Mouse (Mus musculus) brain, embryonic 14.5 days (tissue): Measurements from ENCODE around the gene Usp32.

Experiments
- CTCF ChIP-seq: fragments of 200-500 bp; IDR thresholded peaks from 2 replicates; pipeline ENCODE4 v1.5.1; 2012; ENCODE audit warnings: inconsistent platforms, mild to moderate bottlenecking, moderate library complexity, borderline replicate concordance; ENCODE audit not compliant: insufficient read depth, insufficient read length; ENCODE audit errors: extremely low read depth
- POLR2A ChIP-seq: fragments of 200-500 bp; IDR thresholded peaks from 2 replicates; pipeline ENCODE4 v1.6.1; 2012; ENCODE audit warnings: mild to moderate bottlenecking, inconsistent platforms, borderline replicate concordance; ENCODE audit not compliant: poor library complexity, insufficient read depth, insufficient read length, severe bottlenecking; ENCODE audit errors: extremely low read depth

DNA sequence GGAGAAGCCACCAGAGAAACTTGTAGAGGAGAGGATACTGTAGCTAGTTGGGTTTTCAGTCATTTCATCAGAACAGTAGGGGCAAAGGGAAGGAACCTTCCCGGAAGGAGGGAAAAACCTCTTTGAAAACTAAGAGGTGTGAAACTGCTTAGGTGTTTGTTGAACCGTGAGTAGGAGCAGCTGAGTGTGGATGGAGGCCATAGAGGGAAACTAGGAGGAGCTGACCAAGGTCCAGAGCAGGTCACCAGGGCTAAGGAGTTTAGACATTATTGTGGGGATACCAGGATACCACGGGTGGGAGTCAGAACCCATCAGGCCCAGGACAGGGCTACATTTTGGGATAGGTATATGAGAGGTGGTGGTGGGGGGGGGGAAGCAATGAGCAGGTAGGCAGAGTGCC, 176.4 kb downstream of the Usp32 start:
- TF ChIP-seq CTCF (no peak), POLR2A (no peak)
